Mouse (Mus musculus) neural tube, embryonic 13.5 days (tissue): ENCODE results near the gene Gdf1. TPM values are rescaled to one million over a fixed set of nuclear protein-coding genes. Genes with fewer than 3 reads are reported as not detected.

Source experiments
- ATAC-seq: fragments of 200-750 bp; cut with Nextera tagmentation; 2 replicates; pipeline ENCODE4 v1.8.0; 2017; ENCODE audit warnings: low read depth, mild to moderate bottlenecking, moderate TSS enrichment, moderate library complexity
- H3K27ac ChIP-seq: fragments of 300-500 bp; sonication (generic); replicated peaks from 2 replicates; pipeline ENCODE4 v1.5.1; 2015; ENCODE audit warnings: moderate library complexity, mild to moderate bottlenecking, inconsistent platforms
- H3K27me3 ChIP-seq: fragments of 300-500 bp; sonication (generic); 2 replicates; pipeline ENCODE4 v1.6.1; 2015; ENCODE audit warnings: mild to moderate bottlenecking, inconsistent platforms
- H3K36me3 ChIP-seq: fragments of 300-500 bp; sonication (generic); 2 replicates; pipeline ENCODE4 v1.6.1; 2015; ENCODE audit warnings: mild to moderate bottlenecking, inconsistent platforms
- H3K4me1 ChIP-seq: fragments of 300-500 bp; sonication (generic); replicated peaks from 2 replicates; pipeline ENCODE4 v1.6.1; 2015; ENCODE audit warnings: inconsistent platforms
- H3K4me2 ChIP-seq: fragments of 300-500 bp; sonication (generic); 2 replicates; pipeline ENCODE4 v1.6.1; 2015; ENCODE audit warnings: inconsistent platforms, mild to moderate bottlenecking, moderate library complexity
- H3K4me3 ChIP-seq: fragments of 300-500 bp; sonication (generic); 2 replicates; pipeline ENCODE4 v1.5.1; 2015; ENCODE audit warnings: mild to moderate bottlenecking, inconsistent platforms
- H3K9ac ChIP-seq: fragments of 300-500 bp; sonication (generic); 2 replicates; pipeline ENCODE4 v1.6.1; 2015; ENCODE audit warnings: moderate library complexity, mild to moderate bottlenecking, inconsistent platforms
- H3K9me3 ChIP-seq: fragments of 300-500 bp; sonication (generic); 2 replicates; pipeline ENCODE4 v1.6.1; 2016; ENCODE audit warnings: inconsistent platforms
- WGBS: fragments of 180-500 bp; shearing (Covaris S2); methylation state at CpG from one replicate; pipeline ENCODE4 v1.1.7; 2015; 5-methylcytosine and 5-hydroxymethylcytosine counted together
- polyA plus RNA-seq: library from polyadenylated mRNA; unstranded; fragments of >200 nt; fragmentation: Nextera tagmentation; extraction: Ambion mirVana; gene quantifications from 2 replicates; pipeline ENCODE4 v1.2.1, GENCODE M21; 2015

Gene Gdf1
- polyA plus RNA-seq, result 2.4 and 3.3 TPM in 2 replicates

DNA sequence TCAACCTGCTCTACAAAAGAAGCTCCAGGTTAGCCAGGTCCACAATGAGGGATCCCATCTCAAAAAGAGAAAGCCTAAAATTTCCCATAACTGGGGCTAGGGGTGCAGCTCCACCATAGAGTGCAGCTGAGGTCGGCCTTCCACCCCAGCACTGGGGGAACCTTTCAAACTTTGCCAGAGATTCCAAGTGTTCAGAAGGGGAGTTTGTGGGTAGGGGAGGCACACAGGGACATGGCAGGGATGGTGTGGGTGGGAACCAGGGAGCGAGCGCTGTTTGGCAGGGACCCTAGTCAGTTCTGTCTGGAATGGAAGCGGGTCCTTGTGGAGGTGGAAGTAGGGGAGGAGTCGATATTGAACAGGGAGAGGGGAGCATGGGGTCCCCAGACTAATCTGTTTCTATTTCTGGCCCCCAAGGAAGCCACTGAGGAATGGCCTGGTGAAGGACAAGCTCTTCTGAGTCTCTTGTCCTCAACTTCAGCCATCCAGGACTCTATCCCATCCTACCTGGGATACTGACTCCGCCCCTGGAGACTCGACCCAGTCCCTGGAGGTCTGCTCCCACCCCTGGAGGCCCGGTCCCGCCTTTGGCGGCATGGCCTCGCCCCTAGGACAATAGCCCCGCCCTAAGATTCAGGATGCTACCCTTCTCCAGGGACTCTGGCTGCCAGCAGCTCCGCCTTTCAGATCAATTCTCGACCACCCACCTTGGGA, at the start of gene Gdf1:
Gene Gdf1, plus strand, starts transcription at position 694 of the 711 bp plus-strand sequence.
- peaks cover 33% of the 10 kb centered on the region for H3K4me1 ChIP-seq
- ATAC-seq, result 0 out of 2 replicates have a peak, but pooled peaks have one; percentile 2
- peak within 1 kb of the TSS; percentile 28 for H3K4me2 ChIP-seq
- no peak within 1 kb of the TSS for H3K27ac ChIP-seq
- 24% methylated on average over 14 of the region's 14 CpGs for WGBS
- H3K9ac ChIP-seq, result peak within 1 kb of the TSS; percentile 49
- peak within 1 kb of the TSS; percentile 5; the same call in 1 of the 2 replicates for H3K4me3 ChIP-seq
- no peaks in the 10 kb centered on the region for H3K9me3 ChIP-seq
- H3K27me3 ChIP-seq, result peaks cover 10% of the 10 kb centered on the region
- peaks cover 89% of the 10 kb centered on the region for H3K36me3 ChIP-seq

DNA sequence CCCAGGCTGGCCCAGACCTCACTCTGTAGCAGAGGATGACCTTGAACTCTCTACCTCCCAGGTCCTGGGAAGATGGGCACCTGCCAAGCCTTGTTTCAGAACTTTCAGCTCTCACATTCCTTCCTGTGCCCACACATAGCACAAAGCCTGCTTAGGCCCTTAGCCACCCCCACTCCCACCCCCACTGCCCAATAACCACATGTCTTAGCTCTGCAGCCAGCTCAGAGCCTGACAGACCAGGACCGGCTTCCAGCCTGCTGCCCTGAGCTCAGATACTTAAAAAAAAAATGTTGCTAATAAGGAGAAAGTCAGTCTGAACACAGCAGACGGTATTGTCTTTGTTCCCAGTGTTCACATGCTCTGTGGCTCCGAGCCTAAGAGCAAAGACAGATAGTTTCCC, 48.6 kb upstream of the Gdf1 start:
- H3K27ac ChIP-seq, result peak overlapping the region; percentile 24
- no peaks in the 10 kb centered on the region for H3K27me3 ChIP-seq
- no peak for ATAC-seq
- no peaks in the 10 kb centered on the region for H3K9me3 ChIP-seq
- whole genome bisulfite sequencing, result 46% methylated on average over 3 of the region's 3 CpGs
- H3K9ac ChIP-seq, result no peak overlapping the region
- peaks cover 27% of the 10 kb centered on the region for H3K4me1 ChIP-seq
- H3K4me2 ChIP-seq, result no peak overlapping the region
- H3K4me3 ChIP-seq, result no peak overlapping the region
- H3K36me3 ChIP-seq, result peaks cover 13% of the 10 kb centered on the region

DNA sequence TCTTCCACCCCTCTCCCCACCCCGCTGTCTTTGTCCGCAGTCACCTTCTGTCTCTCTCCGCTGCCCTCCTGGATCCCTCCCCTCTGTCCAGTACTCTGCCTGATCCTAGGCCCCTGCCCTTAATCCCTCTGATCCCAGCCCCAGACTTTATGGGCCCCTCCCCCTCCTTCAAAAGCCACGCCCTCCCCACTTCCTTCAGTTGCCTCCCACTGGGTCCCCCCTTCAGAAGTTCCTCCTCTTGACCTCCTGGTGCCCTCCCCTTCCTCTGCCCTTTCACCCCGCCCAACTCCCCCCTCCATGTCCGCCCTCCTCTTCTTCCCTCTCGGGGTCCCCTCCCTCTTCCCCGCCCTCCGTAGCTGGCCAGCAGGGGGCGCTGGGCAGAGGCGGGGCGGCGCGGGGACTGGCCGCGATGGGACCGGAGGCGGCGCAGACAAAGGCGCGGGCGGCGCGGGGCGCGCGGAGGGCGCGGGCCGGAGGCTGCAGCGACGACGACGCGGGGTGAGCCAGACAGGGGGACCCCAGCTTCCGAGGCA, 46.9 kb upstream of the Gdf1 start, which contains the start of gene Homer3:
Gene Homer3, plus strand, starts transcription at position 225 of the 533 bp plus-strand sequence.
- Histone ChIP-seq H3K36me3 (peaks cover 29% of the 10 kb centered on the region), H3K4me1 (peaks cover 27% of the 10 kb centered on the region), H3K27ac (peak within 1 kb of the TSS; percentile 50), H3K4me3 (peak within 1 kb of the TSS; percentile 76), H3K9ac (peak within 1 kb of the TSS; percentile 88), H3K9me3 (no peaks in the 10 kb centered on the region), H3K4me2 (peak within 1 kb of the TSS; percentile 89), H3K27me3 (no peaks in the 10 kb centered on the region)
- 2% methylated on average over 35 of the region's 36 CpGs for WGBS
- ATAC-seq, result peak; percentile 88

DNA sequence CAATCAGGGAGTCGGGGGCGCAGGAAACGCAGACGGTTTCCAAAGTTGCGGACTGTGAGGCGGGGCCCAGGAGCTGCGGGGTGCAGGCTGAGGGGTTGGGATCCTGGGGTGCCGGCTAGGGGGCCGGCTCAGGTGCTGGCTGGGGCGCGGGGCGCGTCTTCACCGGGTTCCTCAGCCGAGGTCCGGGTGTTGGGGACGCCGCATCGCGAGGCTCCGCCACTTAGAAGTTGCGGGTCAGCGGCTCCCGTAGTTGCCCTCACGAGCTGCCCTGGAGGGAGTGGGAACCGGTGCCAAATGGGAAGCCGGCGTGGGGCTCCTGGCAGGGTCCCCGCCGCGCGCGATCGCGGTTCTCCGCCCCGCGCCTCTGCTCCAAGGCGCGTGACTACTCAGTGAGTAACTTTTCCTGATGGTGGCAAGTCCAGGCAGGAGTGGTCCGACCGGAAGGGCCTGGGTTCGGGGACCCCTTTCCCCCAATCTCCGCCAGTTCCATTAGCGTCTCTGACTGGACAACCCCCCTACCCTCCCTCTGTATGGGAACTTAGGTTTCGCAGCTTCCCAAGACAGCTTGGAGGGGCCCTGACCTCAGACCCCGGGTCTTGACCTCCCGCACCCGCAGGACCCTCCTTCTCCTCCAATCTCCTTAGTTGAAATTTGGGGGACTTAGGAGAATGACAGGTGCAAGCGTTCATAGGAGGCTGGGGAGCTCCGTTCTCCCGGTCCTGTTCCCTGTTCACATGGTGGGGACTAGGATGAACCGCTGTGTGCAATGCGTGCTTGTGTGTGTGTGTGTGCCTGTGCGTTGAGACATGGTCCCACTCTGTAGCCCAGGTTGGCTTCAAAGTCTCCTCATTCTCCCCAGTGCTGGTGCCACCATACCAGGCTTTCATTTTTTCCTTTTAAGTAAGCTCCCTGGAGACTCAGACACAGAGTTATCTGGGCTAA, 46.2 kb upstream of the Gdf1 start:
- Histone ChIP-seq H3K27ac (peak overlapping the region; percentile 50; the same call in 1 of the 2 replicates), H3K9ac (peak overlapping the region; percentile 88), H3K4me3 (peak overlapping the region; percentile 76), H3K4me1 (peaks cover 23% of the 10 kb centered on the region), H3K4me2 (peak overlapping the region; percentile 89), H3K36me3 (peaks cover 37% of the 10 kb centered on the region), H3K27me3 (no peaks in the 10 kb centered on the region), H3K9me3 (no peaks in the 10 kb centered on the region)
- under 1% methylated on average over 55 of the region's 55 CpGs for WGBS
- peak; percentile 74 for ATAC-seq

DNA sequence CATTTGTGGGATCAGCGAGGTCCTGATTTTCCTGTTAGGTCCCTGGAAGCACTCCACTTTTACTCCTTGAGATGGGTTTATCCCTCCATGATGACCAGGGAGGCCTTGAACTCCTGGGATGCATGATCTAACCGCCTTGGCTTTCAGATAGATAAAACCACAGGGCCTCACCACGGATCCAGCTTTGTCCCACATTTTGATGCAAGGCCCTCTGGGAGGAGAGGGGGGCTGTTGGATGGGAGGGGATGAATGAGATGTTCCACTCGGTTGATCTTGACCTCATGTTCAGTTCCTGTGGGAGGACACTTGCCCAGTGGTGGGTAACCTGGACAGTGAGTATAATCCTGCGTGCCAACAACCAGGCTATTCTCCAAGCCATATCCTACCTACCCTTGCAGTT, 45.2 kb upstream of the Gdf1 start:
- ATAC-seq, result no peak
- 80% methylated on average over 5 of the region's 5 CpGs for WGBS
- Histone ChIP-seq H3K9me3 (no peaks in the 10 kb centered on the region), H3K9ac (no peak overlapping the region), H3K36me3 (peaks cover 47% of the 10 kb centered on the region), H3K4me2 (peak overlapping the region; percentile 89), H3K27ac (no peak overlapping the region), H3K4me3 (peak overlapping the region; percentile 76; the same call in 1 of the 2 replicates), H3K4me1 (peaks cover 23% of the 10 kb centered on the region), H3K27me3 (no peaks in the 10 kb centered on the region)

DNA sequence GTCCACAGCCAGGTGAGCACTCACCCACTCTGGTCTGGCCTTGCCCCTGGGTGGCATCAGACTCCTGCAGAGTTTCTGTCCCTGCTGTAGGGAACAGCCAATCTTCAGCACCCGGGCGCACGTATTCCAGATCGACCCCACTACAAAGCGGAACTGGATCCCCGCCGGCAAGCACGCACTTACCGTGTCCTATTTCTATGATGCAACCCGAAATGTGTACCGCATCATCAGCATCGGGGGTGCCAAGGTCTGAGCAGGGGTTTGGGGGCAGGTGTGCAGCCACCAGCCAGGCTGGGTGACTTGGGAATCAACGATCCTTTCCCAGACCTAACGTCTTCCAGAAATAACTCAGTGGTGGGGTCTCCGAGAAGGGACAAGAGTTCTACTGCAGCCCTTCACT, 44.3 kb upstream of the Gdf1 start:
- Histone ChIP-seq H3K27ac (no peak overlapping the region), H3K9ac (no peak overlapping the region), H3K4me3 (no peak overlapping the region), H3K4me2 (no peak overlapping the region), H3K9me3 (no peaks in the 10 kb centered on the region), H3K27me3 (no peaks in the 10 kb centered on the region), H3K4me1 (peaks cover 23% of the 10 kb centered on the region), H3K36me3 (peaks cover 55% of the 10 kb centered on the region)
- ATAC-seq, result no peak
- 98% methylated on average over 15 of the region's 15 CpGs for WGBS

DNA sequence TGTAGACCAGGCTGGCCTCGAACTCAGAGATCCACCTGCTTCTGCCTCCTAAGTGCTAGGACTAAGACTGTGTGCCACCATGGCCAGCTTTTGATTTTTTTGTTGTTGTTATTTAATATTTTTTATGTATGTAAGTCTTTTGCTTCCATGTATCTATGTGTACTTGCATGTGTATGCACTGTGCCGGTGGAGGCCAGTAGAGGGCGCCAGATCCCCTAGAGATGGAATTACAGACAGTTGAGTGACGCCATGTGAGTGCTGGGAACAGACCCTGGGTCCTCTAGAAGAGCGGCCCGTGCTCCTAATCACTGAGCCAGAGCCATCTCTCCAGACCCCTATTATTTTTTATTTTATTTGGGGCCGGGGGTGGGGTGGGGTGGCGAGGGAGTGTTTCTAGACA, 42.9 kb upstream of the Gdf1 start:
- H3K4me2 ChIP-seq, result no peak overlapping the region
- no peak overlapping the region for H3K9ac ChIP-seq
- no peak overlapping the region for H3K27ac ChIP-seq
- H3K36me3 ChIP-seq, result peaks cover 69% of the 10 kb centered on the region
- H3K4me3 ChIP-seq, result no peak overlapping the region
- peaks cover 23% of the 10 kb centered on the region for H3K4me1 ChIP-seq
- ATAC-seq, result no peak
- WGBS, result 94% methylated on average over 8 of the region's 8 CpGs
- no peaks in the 10 kb centered on the region for H3K27me3 ChIP-seq
- no peaks in the 10 kb centered on the region for H3K9me3 ChIP-seq

DNA sequence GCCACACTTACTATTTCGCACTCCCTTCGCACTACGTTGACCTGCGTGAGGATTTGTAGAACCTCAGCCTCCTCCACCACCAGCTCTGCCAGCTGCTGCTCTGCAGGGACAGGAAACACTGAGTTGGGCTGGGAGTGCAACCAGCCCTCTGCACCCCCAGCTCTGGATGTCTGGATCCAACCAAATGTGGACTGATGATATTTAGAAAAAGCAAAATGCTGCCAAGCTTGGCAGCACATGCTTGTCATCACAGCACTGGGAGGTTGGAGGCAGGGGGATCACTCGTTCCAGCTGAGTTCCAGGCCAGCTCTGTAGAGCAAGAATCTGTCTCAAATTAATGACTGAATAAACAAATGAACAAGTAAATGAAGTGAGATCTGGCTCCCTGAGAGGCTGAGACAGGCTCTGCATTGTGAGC, 35.6 kb upstream of the Gdf1 start:
- no peak overlapping the region for H3K4me3 ChIP-seq
- 79% methylated on average over 5 of the region's 5 CpGs for WGBS
- ATAC-seq, result no peak
- H3K9me3 ChIP-seq, result no peaks in the 10 kb centered on the region
- H3K9ac ChIP-seq, result no peak overlapping the region
- H3K27ac ChIP-seq, result no peak overlapping the region
- H3K4me2 ChIP-seq, result no peak overlapping the region
- H3K36me3 ChIP-seq, result peaks cover 95% of the 10 kb centered on the region
- no peaks in the 10 kb centered on the region for H3K4me1 ChIP-seq
- H3K27me3 ChIP-seq, result no peaks in the 10 kb centered on the region

DNA sequence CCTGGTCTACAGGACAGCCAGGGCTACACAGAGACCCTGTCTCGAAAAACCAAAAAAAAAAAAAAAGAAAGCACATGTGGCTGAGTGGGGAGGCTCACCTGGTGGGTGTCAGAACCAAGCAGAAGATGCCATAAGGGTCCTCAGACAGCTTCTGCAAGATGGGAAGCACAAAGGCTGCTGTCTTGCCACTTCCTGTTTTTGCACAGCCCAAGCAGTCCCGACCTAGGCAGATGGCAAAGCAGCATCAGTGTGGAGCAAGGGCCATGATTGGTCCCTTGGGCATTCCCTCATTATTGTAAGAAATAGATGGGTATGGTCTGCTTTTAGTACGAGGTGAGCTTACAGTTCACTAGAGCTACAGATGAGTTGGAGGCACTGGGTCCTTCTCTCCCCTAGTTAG, 28.7 kb upstream of the Gdf1 start:
- Histone ChIP-seq H3K4me1 (peaks cover 30% of the 10 kb centered on the region), H3K27ac (no peak overlapping the region), H3K9me3 (no peaks in the 10 kb centered on the region), H3K27me3 (no peaks in the 10 kb centered on the region), H3K4me3 (no peak overlapping the region), H3K4me2 (peak overlapping the region; percentile 96), H3K9ac (no peak overlapping the region), H3K36me3 (peaks cover 56% of the 10 kb centered on the region)
- no peak for ATAC-seq
- WGBS, result 77% methylated on average over 3 of the region's 3 CpGs

DNA sequence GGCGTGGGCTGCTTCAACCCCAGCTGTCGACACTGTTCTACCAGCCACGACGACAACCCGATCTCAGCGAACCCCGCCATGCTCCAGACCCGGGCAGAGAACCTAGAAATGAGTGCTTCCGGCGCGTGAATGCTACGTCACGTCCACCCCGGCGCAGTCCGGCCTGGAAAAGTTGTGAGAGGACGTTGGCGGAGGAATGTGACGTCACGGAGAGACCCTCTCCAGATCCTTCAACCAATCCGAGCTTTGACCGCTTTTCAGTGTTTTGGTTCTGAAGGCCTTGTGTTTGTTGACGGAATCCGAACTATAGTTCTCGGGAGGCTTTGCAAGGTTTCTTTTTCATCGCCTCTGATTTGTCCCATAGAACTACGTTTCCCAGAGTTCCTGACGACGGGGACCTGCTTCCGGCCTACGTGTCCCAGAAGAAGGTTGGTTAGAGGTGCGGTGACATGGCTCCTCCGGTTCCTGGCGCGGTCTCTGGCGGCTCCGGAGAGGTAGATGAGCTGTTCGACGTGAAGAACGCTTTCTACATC, 27.2 kb upstream of the Gdf1 start, which contains the start of the genes Ddx49 and Cope:
Gene Ddx49, minus strand, starts transcription at position 132 of the 533 bp plus-strand sequence.
Gene Cope, plus strand, starts transcription at position 161 of the 533 bp plus-strand sequence.
- no peaks in the 10 kb centered on the region for H3K27me3 ChIP-seq
- peak within 1 kb of the TSS; percentile 86 for H3K9ac ChIP-seq
- peak within 1 kb of the TSS; percentile 91 for H3K4me3 ChIP-seq
- peak; percentile 93 for ATAC-seq
- peak within 1 kb of the TSS; percentile 96 for H3K4me2 ChIP-seq
- under 1% methylated on average over 40 of the region's 40 CpGs for WGBS
- peaks cover 30% of the 10 kb centered on the region for H3K4me1 ChIP-seq
- H3K27ac ChIP-seq, result peak within 1 kb of the TSS; percentile 67
- peaks cover 53% of the 10 kb centered on the region for H3K36me3 ChIP-seq
- no peaks in the 10 kb centered on the region for H3K9me3 ChIP-seq

DNA sequence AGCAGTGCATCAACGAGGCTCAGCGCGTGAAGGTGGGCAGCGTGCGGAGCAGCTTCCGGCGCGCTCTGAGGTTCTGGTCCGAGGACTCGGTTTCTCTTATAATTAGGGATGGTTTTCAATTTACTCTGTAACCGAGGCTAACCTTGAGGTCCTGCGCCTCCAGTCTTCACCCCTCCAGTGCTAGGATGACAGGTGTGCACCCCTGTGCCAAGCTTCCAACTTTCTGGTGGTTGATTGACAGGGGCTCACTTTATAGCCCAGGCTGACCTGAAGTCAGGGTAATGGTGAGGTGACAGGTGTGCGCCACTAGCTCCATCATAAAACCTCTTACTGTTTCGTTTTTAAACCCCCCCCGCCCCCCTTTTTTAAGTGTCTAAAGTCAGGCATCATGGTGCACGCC, 26.7 kb upstream of the Gdf1 start:
- H3K4me2 ChIP-seq, result peak overlapping the region; percentile 96
- no peaks in the 10 kb centered on the region for H3K9me3 ChIP-seq
- peak overlapping the region; percentile 67 for H3K27ac ChIP-seq
- peak; percentile 54 for ATAC-seq
- peaks cover 30% of the 10 kb centered on the region for H3K4me1 ChIP-seq
- no peaks in the 10 kb centered on the region for H3K27me3 ChIP-seq
- WGBS, result 4% methylated on average over 16 of the region's 16 CpGs
- peak overlapping the region; percentile 91 for H3K4me3 ChIP-seq
- H3K9ac ChIP-seq, result peak overlapping the region; percentile 86
- H3K36me3 ChIP-seq, result peaks cover 53% of the 10 kb centered on the region
